Mouse (Mus musculus) ES-Bruce4 (cell line): Measurements from ENCODE around the gene Rad21l. TPM values are rescaled to one million over a fixed set of nuclear protein-coding genes. Genes with fewer than 3 reads are reported as not detected.

ENCODE experiments used
- H3K27ac ChIP-seq: 2 replicates; pipeline ENCODE4 v1.5.1; 2012; ENCODE audit warnings: low read length, inconsistent platforms; ENCODE audit not compliant: insufficient read depth
- H3K27me3 ChIP-seq: 2 replicates; pipeline ENCODE4 v1.6.1; 2012; ENCODE audit warnings: mild to moderate bottlenecking, low read length, inconsistent platforms; ENCODE audit not compliant: control insufficient read depth, poor library complexity, insufficient read depth, severe bottlenecking
- H3K36me3 ChIP-seq: 2 replicates; pipeline ENCODE4 v1.6.1; 2012; ENCODE audit warnings: inconsistent platforms, mild to moderate bottlenecking, low read length, moderate library complexity; ENCODE audit not compliant: control insufficient read depth, poor library complexity, insufficient read depth, severe bottlenecking
- H3K4me1 ChIP-seq: one replicate; pipeline ENCODE4 v1.8.1; 2011; ENCODE audit warnings: low read length; ENCODE audit not compliant: control insufficient read depth, insufficient read depth
- H3K4me3 ChIP-seq: 2 replicates; pipeline ENCODE4 v1.5.1; 2011; ENCODE audit warnings: low read depth, mild to moderate bottlenecking, low read length
- H3K9ac ChIP-seq: 2 replicates; pipeline ENCODE4 v1.6.1; 2012; ENCODE audit warnings: low read depth, mild to moderate bottlenecking, inconsistent platforms; ENCODE audit not compliant: poor library complexity, severe bottlenecking
- H3K9me3 ChIP-seq: replicated peaks from 2 replicates; pipeline ENCODE4 v1.6.1; 2012; ENCODE audit warnings: mild to moderate bottlenecking, low read length, inconsistent platforms; ENCODE audit not compliant: control insufficient read depth, poor library complexity, insufficient read depth, severe bottlenecking
- CTCF ChIP-seq: IDR thresholded peaks from one replicate; pipeline ENCODE4 v1.8.1; 2011; ENCODE audit warnings: low read depth, low read length
- EP300 ChIP-seq: IDR thresholded peaks from 2 replicates; pipeline ENCODE4 v1.6.1; 2011; ENCODE audit warnings: low read depth, low read length; ENCODE audit not compliant: insufficient read depth
- POLR2A ChIP-seq: IDR thresholded peaks from one replicate; pipeline ENCODE4 v1.8.1; 2011; ENCODE audit warnings: low read length; ENCODE audit not compliant: insufficient read depth
- polyA plus RNA-seq: library from polyadenylated mRNA; stranded (reverse); fragments of >200 nt; gene quantifications from 2 replicates; pipeline ENCODE4 v1.2.4, GENCODE M21; 2011; ENCODE audit warnings: low read depth; ENCODE audit not compliant: missing spikeins, insufficient read depth, insufficient read length

Rad21l gene
- polyA plus RNA-seq, 1 experiment: not detected

DNA sequence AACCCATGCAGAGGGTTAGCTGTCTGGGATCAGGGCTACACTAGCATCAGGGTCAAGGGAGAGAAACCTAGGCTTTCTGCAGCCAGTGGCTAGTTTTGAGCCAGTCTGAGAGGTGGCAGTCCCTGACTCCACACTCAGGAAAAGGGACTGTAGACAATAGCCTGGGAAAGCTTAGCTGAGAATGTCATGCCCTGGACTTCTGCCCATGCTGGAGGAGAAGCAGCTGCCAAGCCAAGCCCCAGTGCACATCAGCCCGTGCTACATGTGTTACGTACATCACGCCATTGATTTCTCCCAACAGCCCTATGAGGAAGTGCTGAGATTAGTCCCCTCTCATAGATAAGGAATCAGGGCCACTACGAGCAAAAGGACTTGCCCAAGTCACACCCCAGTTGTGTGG is 66.2 kb downstream of the Rad21l start:
- Histone ChIP-seq H3K9ac (no peak overlapping the region), H3K27me3 (no peaks in the 10 kb centered on the region), H3K9me3 (no peaks in the 10 kb centered on the region), H3K4me1 (no peaks in the 10 kb centered on the region), H3K36me3 (no peaks in the 10 kb centered on the region), H3K4me3 (no peak overlapping the region), H3K27ac (no peak overlapping the region)
- TF ChIP-seq CTCF: no peak
- TF ChIP-seq EP300: no peak
- no peak for TF ChIP-seq POLR2A

DNA sequence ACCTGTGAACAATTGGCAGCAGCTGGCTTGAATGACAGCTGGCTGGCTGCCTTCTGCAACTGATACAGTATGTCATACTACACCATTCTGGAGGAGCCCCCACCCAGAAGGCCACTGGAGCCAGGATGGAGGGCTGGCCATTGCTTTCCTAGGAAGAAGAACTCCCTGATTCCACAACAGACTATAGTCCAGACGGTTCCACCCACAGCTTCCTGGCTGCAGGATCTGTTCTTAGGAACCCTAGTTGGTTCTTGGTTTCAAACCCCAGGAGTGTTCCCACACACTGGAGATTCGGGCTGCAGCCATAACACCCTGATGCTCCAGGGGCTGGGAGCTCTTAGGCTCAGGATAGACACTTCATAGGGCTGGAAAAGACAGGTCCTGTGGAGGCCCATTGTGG is 70.3 kb downstream of the Rad21l start:
- H3K4me1 ChIP-seq: no peaks in the 10 kb centered on the region
- no peak for TF ChIP-seq EP300
- no peak for TF ChIP-seq POLR2A
- TF ChIP-seq CTCF: no peak
- H3K27me3 ChIP-seq: no peaks in the 10 kb centered on the region
- H3K4me3 ChIP-seq: no peak overlapping the region
- H3K36me3 ChIP-seq: no peaks in the 10 kb centered on the region
- no peaks in the 10 kb centered on the region for H3K9me3 ChIP-seq
- no peak overlapping the region for H3K9ac ChIP-seq
- no peak overlapping the region for H3K27ac ChIP-seq

Other genes with a start within 250 kb of the Rad21l start
- gene 4921509C19Rik, start 192.4 kb downstream of the Rad21l start, polyA plus RNA-seq: not detected in 2 replicates
- gene Nsfl1c, start 174.4 kb downstream of the Rad21l start, polyA plus RNA-seq: 136 and 137 TPM in 2 replicates
- 363 and 374 TPM in 2 replicates for gene Fkbp1a, start 126.0 kb downstream of the Rad21l start, polyA plus RNA-seq
- gene Sdcbp2, start 95.9 kb downstream of the Rad21l start, polyA plus RNA-seq: 1.1 and 2.6 TPM in 2 replicates
- gene Snph, start 35.9 kb downstream of the Rad21l start, polyA plus RNA-seq: 0.88 and 1.5 TPM in 2 replicates
- not detected in 2 replicates for gene Tmem74b, start 33.5 kb upstream of the Rad21l start, polyA plus RNA-seq
- 34.1 and 38.5 TPM in 2 replicates for gene Psmf1, start 75.7 kb upstream of the Rad21l start, polyA plus RNA-seq
- 0.25 and 0.75 TPM in 2 replicates for gene Rspo4, start 174.4 kb upstream of the Rad21l start, polyA plus RNA-seq
- 0.25 TPM in 1 of 2 replicates, not detected in the other for gene Angpt4, start 242.7 kb upstream of the Rad21l start, polyA plus RNA-seq